22 mouse cellular contexts compared by ENCODE assay signal in genomic region chr16:35779681-35780080, GRCm38 (mm10). TPM values are rescaled to one million over a fixed set of nuclear protein-coding genes. Genes with fewer than 3 reads are reported as not detected.
DNase-seq lines count a peak whose midpoint lies in the region; ATAC-seq and TF ChIP-seq lines count a peak whose summit lies in the region.
"Had no signal": no experiment of that assay in that cellular context is flagged by ENCODE, and none has a peak within 500 bp of the region (broad histone marks: within the 10 kb centered on the region; RNA-seq: fewer than 3 reads in every experiment).

No protein-coding gene starts in this region.

- H3K4me1 ChIP-seq in midbrain, postnatal 0 days (ENCODE audit: insufficient read depth, low read length): no peaks in the 10 kb centered on the region
- H3K4me1 ChIP-seq in midbrain, embryonic 14.5 days (ENCODE audit: control insufficient read depth, insufficient read depth, low read length): no peaks in the 10 kb centered on the region
- no peaks in the 10 kb centered on the region for H3K4me1 ChIP-seq in neural tube, embryonic 14.5 days (ENCODE audit: control insufficient read depth, insufficient read depth, low read length)
- H3K4me1 ChIP-seq in forebrain, embryonic 13.5 days: no peaks in the 10 kb centered on the region
- H3K4me1 ChIP-seq: embryonic facial prominence, embryonic 13.5 days; embryonic facial prominence, embryonic 15.5 days; forebrain, embryonic 10.5 days; forebrain, embryonic 12.5 days; forebrain, embryonic 15.5 days had no signal

- H3K9ac ChIP-seq in midbrain, postnatal 0 days (replicated peaks; ENCODE audit: low read length, poor library complexity, severe bottlenecking): no peak overlapping the region
- H3K9ac ChIP-seq in midbrain, embryonic 14.5 days (replicated peaks; ENCODE audit: low read length): no peak overlapping the region
- H3K9ac ChIP-seq in neural tube, embryonic 14.5 days (replicated peaks; ENCODE audit: low read depth, low read length): no peak overlapping the region
- no peak overlapping the region for H3K9ac ChIP-seq in forebrain, embryonic 13.5 days
- H3K9ac ChIP-seq: embryonic facial prominence, embryonic 13.5 days; embryonic facial prominence, embryonic 15.5 days; forebrain, embryonic 12.5 days; forebrain, embryonic 15.5 days had no signal

- ATAC-seq in midbrain, postnatal 0 days (ENCODE audit: low FRiP score): no peak
- ATAC-seq in midbrain, embryonic 14.5 days (ENCODE audit: low FRiP score, low TSS enrichment): no peak
- peak; percentile 75 for ATAC-seq in neural tube, embryonic 14.5 days (ENCODE audit: low read depth)
- no peak for ATAC-seq in forebrain, embryonic 13.5 days
- ATAC-seq: forebrain, embryonic 15.5 days had no signal

- H3K27ac ChIP-seq in midbrain, postnatal 0 days (ENCODE audit: low read depth, low read length): no peak overlapping the region
- H3K27ac ChIP-seq in midbrain, embryonic 14.5 days (replicated peaks; ENCODE audit: low read depth, low read length): no peak overlapping the region
- no peak overlapping the region for H3K27ac ChIP-seq in neural tube, embryonic 14.5 days (ENCODE audit: low read depth, low read length)
- no peak overlapping the region for H3K27ac ChIP-seq in forebrain, embryonic 13.5 days
- H3K27ac ChIP-seq: embryonic facial prominence, embryonic 13.5 days; embryonic facial prominence, embryonic 15.5 days; forebrain, embryonic 10.5 days; forebrain, embryonic 12.5 days; forebrain, embryonic 15.5 days had no signal

- H3K27me3 ChIP-seq in midbrain, postnatal 0 days (ENCODE audit: insufficient read depth, low read length): no peaks in the 10 kb centered on the region
- H3K27me3 ChIP-seq in midbrain, embryonic 14.5 days (ENCODE audit: control insufficient read depth, insufficient read depth, low read length): no peaks in the 10 kb centered on the region
- H3K27me3 ChIP-seq in neural tube, embryonic 14.5 days (ENCODE audit: control insufficient read depth, insufficient read depth, low read length): no peaks in the 10 kb centered on the region
- no peaks in the 10 kb centered on the region for H3K27me3 ChIP-seq in forebrain, embryonic 13.5 days
- H3K27me3 ChIP-seq: embryonic facial prominence, embryonic 13.5 days; embryonic facial prominence, embryonic 15.5 days; forebrain, embryonic 12.5 days; forebrain, embryonic 15.5 days had no signal

- H3K4me2 ChIP-seq in midbrain, postnatal 0 days (ENCODE audit: low read depth, low read length, poor library complexity, severe bottlenecking): no peak overlapping the region
- no peak overlapping the region for H3K4me2 ChIP-seq in midbrain, embryonic 14.5 days (ENCODE audit: low read length)
- H3K4me2 ChIP-seq in neural tube, embryonic 14.5 days (ENCODE audit: low read depth, low read length): no peak overlapping the region
- no peak overlapping the region for H3K4me2 ChIP-seq in forebrain, embryonic 13.5 days
- H3K4me2 ChIP-seq: embryonic facial prominence, embryonic 13.5 days; embryonic facial prominence, embryonic 15.5 days; forebrain, embryonic 12.5 days; forebrain, embryonic 15.5 days had no signal

- H3K9me3 ChIP-seq in midbrain, postnatal 0 days (ENCODE audit: low read length): no peaks in the 10 kb centered on the region
- H3K9me3 ChIP-seq in midbrain, embryonic 14.5 days (ENCODE audit: control insufficient read depth, low read length): no peaks in the 10 kb centered on the region
- H3K9me3 ChIP-seq in neural tube, embryonic 14.5 days (ENCODE audit: control insufficient read depth, low read length): no peaks in the 10 kb centered on the region
- no peaks in the 10 kb centered on the region for H3K9me3 ChIP-seq in forebrain, embryonic 13.5 days (replicated peaks)
- H3K9me3 ChIP-seq: embryonic facial prominence, embryonic 13.5 days; embryonic facial prominence, embryonic 15.5 days; forebrain, embryonic 10.5 days; forebrain, embryonic 12.5 days; forebrain, embryonic 15.5 days had no signal

- WGBS in midbrain, postnatal 0 days: 75% methylated on average over 7 of the region's 7 CpGs
- 80% methylated on average over 7 of the region's 7 CpGs for WGBS in midbrain, embryonic 14.5 days
- 63% methylated on average over 7 of the region's 7 CpGs for WGBS in neural tube, embryonic 14.5 days
- WGBS in forebrain, embryonic 13.5 days: 62% methylated on average over 7 of the region's 7 CpGs

- peak; percentile 10 for DNase-seq in midbrain, postnatal 0 days (ENCODE audit: low spot score)
- no peak for DNase-seq in midbrain, embryonic 14.5 days
- peak; percentile 28 for DNase-seq in forelimb bud, embryonic 11.5 days (ENCODE audit: low read depth, low spot score)
- DNase-seq in right cerebral cortex, postnatal 14 days: no peak
- DNase-seq: adrenal gland, adult 2 months; adrenal gland, postnatal 10 days; adrenal gland, postnatal 25 days; cerebellum, adult 11 months; cerebellum, adult 18-20 months; cerebellum, adult 8-10 months; cerebellum, adult 9-11 months; cerebellum, postnatal 14 days; cerebellum, postnatal 36 days; embryo, embryonic 11 days had no signal

- no peaks in the 10 kb centered on the region for H3K36me3 ChIP-seq in midbrain, postnatal 0 days (ENCODE audit: insufficient read depth, low read length)
- H3K36me3 ChIP-seq in midbrain, embryonic 14.5 days (ENCODE audit: control insufficient read depth, insufficient read depth, low read length): no peaks in the 10 kb centered on the region
- H3K36me3 ChIP-seq in neural tube, embryonic 14.5 days (ENCODE audit: control insufficient read depth, insufficient read depth, low read length): no peaks in the 10 kb centered on the region
- no peaks in the 10 kb centered on the region for H3K36me3 ChIP-seq in forebrain, embryonic 13.5 days (ENCODE audit: poor library complexity, severe bottlenecking)
- H3K36me3 ChIP-seq: embryonic facial prominence, embryonic 13.5 days; embryonic facial prominence, embryonic 15.5 days; forebrain, embryonic 10.5 days; forebrain, embryonic 12.5 days; forebrain, embryonic 15.5 days had no signal

- H3K4me3 ChIP-seq in midbrain, postnatal 0 days (ENCODE audit: low read depth, low read length): no peak overlapping the region
- no peak overlapping the region for H3K4me3 ChIP-seq in midbrain, embryonic 14.5 days (replicated peaks; ENCODE audit: low read depth, low read length)
- H3K4me3 ChIP-seq in neural tube, embryonic 14.5 days (ENCODE audit: low read depth, low read length): no peak overlapping the region
- H3K4me3 ChIP-seq in forebrain, embryonic 13.5 days: no peak overlapping the region
- H3K4me3 ChIP-seq: embryonic facial prominence, embryonic 13.5 days; embryonic facial prominence, embryonic 15.5 days; erythroblast, embryonic 14.5 days; forebrain, embryonic 10.5 days; forebrain, embryonic 12.5 days; forebrain, embryonic 15.5 days had no signal

- no peak for TF ChIP-seq CTCF in midbrain, postnatal 0 days (IDR thresholded peaks at IDR 0.05)

RNA-seq across cellular contexts. Expression of gene Hspbap1, which starts 9.5 kb away (rescaled TPM):
- total RNA-seq in midbrain, postnatal 0 days (2014; rRNA removed): 5.2 and 5.3 TPM in 2 replicates
- polyA plus RNA-seq in midbrain, postnatal 0 days (2015; fragmentation: Nextera tagmentation; extraction: Ambion mirVana): 4.7 and 5.0 TPM in 2 replicates
- polyA plus RNA-seq in midbrain, embryonic 14.5 days (2014; fragmentation: Nextera tagmentation; extraction: Ambion mirVana): 13.4 and 18.1 TPM in 2 replicates
- 14.0 and 16.6 TPM in 2 replicates for polyA plus RNA-seq in neural tube, embryonic 14.5 days (2014; fragmentation: Nextera tagmentation; extraction: Ambion mirVana)
- 20.2 and 21.0 TPM in 2 replicates for polyA plus RNA-seq in forebrain, embryonic 13.5 days (2015; fragmentation: Nextera tagmentation; extraction: Ambion mirVana)

RNA-seq across cellular contexts. Expression of gene Dirc2, which starts 10.5 kb away (rescaled TPM):
- 84.3 and 87.8 TPM in 2 replicates for total RNA-seq in midbrain, postnatal 0 days (2014; rRNA removed)
- 31.1 and 35.2 TPM in 2 replicates for polyA plus RNA-seq in midbrain, postnatal 0 days (2015; fragmentation: Nextera tagmentation; extraction: Ambion mirVana)
- 40.5 and 44.5 TPM in 2 replicates for polyA plus RNA-seq in midbrain, embryonic 14.5 days (2014; fragmentation: Nextera tagmentation; extraction: Ambion mirVana)
- 45.9 and 49.6 TPM in 2 replicates for polyA plus RNA-seq in neural tube, embryonic 14.5 days (2014; fragmentation: Nextera tagmentation; extraction: Ambion mirVana)
- polyA plus RNA-seq in forebrain, embryonic 13.5 days (2015; fragmentation: Nextera tagmentation; extraction: Ambion mirVana): 22.6 and 23.8 TPM in 2 replicates

Comparison
In these comparisons a context has a peak if more than half of its experiments do, and no peak if none do; other contexts are left out.
1. DNase-seq: peak in midbrain, postnatal 0 days (single experiment) and forelimb bud, embryonic 11.5 days (single experiment); none in midbrain, embryonic 14.5 days (single experiment) and right cerebral cortex, postnatal 14 days (single experiment).